Mouse (Mus musculus): ENCODE data around the gene Fhl2.
"Not testable (repeated sequence)": the region's sequence is repeated elsewhere in the genome, so short reads cannot be mapped to it uniquely, and the experiment has no call there.

Fhl2 gene

DNA sequence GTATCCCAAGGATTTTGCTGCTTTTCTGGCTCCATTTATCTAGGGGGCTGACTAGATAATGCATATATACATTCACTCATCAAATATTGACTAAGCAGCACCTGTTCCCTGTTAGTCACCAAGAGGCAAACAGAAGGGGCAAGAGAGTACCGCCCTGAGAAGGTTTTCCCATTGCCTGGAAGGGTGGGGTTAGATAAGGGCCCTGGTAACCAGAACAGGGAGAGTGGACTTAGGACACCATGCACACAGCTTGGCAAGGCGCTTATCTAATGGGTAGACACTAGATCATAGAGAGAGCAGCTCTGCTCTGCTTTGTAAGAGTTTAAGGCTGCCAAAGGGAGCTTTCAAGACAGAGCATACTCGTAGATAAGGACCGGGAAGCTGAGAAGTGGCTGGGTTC, 44.2 kb downstream of the Fhl2 start:
- no peak for DNase-seq (ENCODE audit: low spot score in 2 of 2)

- no peak for DNase-seq (ENCODE audit: low spot score in 2 of 2)
Observed at GRCm38 (mm10) chr1:43150225-43150624, 46.6 kb downstream of the Fhl2 start.

GRCm38 (mm10) chr1:43147474-43147873, 49.3 kb downstream of the Fhl2 start:
- no peak for DNase-seq (ENCODE audit: low spot score in 2 of 2)

DNA sequence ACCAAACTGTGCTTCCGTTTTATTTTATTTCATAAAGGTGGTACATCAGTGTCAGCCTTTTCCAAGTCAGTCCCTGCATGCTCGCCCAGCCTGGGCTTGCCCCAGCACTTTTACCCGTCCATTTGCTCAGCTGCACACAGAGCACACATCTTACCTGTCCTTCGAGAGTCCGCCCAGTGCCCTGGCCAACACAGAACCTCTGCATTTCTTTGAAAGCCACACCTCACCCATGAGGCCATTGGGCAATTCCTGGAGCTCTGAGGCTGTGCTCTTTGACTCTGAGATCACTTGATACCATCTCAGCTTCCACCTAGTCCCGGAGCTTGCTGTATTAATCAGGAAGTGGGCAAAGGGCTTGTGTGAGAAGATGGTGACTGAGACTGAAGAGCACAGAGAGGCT, 51.4 kb downstream of the Fhl2 start:
- no peak for DNase-seq (ENCODE audit: low spot score in 2 of 2)

- no peak for DNase-seq (ENCODE audit: low spot score in 2 of 2)
Observed at GRCm38 (mm10) chr1:43144338-43144906, 52.4 kb downstream of the Fhl2 start.

GRCm38 (mm10) chr1:43143791-43144190, 53.0 kb downstream of the Fhl2 start:
- DNase-seq (ENCODE audit: low spot score in 2 of 2), result no peak

GRCm38 (mm10) chr1:43143284-43143683, 53.5 kb downstream of the Fhl2 start:
- peak; percentile 26 to 48 for DNase-seq (ENCODE audit: low spot score in 2 of 2)

- DNase-seq (ENCODE audit: low spot score in 2 of 2), result no peak
Observed at GRCm38 (mm10) chr1:43142849-43143248, 53.9 kb downstream of the Fhl2 start.

DNA sequence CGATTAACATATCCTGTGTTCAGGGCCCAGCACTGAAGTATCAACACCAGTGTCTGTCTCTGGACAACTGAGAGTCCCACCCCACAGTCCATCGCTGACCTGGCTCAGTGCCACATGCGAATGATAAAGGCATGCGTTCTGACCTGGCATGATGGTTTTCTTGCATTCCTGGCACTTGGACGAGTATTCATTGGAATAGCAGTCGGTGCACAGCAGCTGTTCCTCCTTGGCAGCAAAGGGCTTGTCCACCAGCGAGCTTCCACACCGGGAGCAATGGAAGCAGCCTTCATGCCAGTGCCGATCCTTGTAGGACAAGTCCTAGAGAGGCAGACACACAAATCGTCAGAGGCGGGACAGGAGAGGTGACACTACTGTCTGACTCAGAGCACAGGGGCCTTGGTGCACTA, 55.2 kb downstream of the Fhl2 start:
- DNase-seq (ENCODE audit: low spot score in 2 of 2), result peak in 1 of 2 experiments; percentile 28

DNA sequence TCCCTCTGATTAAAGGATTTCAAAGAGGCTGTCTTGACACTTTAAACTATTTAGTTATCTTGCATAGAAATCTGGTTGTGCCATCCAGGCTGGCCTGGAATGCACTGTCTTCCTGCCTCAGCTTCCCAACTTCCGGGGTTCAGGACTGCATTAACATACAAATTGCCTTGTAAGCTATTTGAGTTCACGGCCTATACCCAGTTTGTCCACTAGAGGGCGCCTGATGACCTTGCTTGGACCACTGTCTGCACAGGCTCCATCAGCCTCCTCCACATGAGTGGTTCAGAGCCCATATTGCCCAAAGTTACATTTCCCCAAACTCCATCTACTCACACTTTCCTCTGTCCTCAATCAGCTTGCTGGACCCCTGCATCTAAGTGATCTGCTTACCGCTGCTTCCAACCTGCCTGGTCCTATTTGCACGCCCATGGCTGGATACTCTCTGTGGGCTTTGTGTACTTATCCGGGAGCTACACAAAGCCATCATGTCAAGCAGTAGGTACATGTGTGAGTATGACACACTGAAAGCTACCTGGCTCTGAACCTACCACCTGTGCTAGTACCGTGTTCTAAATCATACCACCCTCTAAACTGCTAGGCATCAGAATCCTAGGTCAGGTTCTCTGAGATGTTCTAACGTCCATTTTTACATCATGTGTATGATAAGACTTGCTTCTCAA, 57.1 kb downstream of the Fhl2 start:
- peak; percentile 91 for DNase-seq (ENCODE audit: low spot score in 2 of 2)

- no peak for DNase-seq (ENCODE audit: low spot score in 2 of 2)
Observed at GRCm38 (mm10) chr1:43138268-43138812, 58.4 kb downstream of the Fhl2 start.

- DNase-seq (ENCODE audit: low spot score in 2 of 2), result peak; percentile 59 to 63
Observed at GRCm38 (mm10) chr1:43137334-43137733, 59.5 kb downstream of the Fhl2 start.

GRCm38 (mm10) chr1:43136488-43137029, 60.2 kb downstream of the Fhl2 start:
- not testable (repeated sequence) for DNase-seq (ENCODE audit: low spot score in 2 of 2)

DNA sequence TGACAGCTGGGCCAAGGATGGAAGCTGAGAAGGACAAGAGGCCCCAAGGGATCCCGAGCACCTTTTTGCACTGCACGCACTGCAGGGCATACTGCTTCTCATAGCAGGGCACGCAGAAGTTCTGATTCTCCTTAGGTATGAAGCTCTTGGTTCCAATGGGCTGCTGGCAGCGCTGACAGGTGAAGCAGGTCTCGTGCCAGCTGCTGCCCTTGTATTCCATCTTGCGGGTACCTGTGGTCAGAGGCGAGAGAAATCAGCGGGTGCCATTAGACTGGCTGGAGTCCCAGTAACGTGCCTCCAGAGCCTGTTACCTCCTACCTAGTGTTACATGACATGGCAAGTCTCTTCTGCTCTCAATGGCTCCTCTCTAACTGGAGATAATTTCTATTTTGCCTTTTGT, 65.2 kb downstream of the Fhl2 start:
- DNase-seq (ENCODE audit: low spot score in 2 of 2), result no peak

DNA sequence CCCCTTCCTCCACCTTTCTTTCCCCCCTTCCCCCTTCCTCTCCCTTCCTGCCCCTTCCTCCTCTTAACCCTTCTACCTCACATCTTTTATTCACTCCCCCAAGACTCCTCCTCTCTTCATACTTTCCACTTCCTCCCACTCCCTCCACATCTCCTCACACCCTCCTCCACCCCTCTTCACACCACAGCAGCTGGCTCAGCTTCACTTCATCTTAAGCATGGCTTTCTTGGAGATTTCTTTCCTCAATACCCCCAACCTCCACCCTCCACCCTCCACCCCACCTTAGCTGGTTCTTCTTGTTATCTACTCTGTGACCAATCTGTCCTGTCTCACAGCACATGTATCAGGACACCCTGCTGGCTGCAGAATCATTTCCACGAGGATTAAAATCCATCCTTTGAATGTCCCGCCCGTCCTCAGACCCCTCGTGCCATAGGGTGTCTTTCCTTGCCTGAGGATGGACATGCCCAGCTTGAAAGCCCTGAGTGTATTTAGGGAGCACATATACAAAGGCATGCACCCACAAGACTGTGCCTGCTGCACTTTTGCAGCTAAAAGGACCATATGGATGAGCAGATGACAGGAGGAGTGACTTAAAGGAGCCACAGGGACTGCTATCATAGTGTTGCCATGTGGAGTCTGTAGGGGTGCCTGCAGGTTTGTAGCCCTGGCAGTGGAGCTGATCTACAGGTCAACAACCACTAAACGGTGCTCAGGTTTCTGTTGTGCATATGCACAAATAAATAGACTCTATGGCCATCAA, 66.4 kb downstream of the Fhl2 start:
- DNase-seq (ENCODE audit: low spot score in 2 of 2), result no peak

GRCm38 (mm10) chr1:43127820-43128610, 68.8 kb downstream of the Fhl2 start:
- no peak for DNase-seq (ENCODE audit: low spot score in 2 of 2)

- DNase-seq (ENCODE audit: low spot score in 2 of 2), result no peak
Observed at GRCm38 (mm10) chr1:43127196-43127595, 69.6 kb downstream of the Fhl2 start.

GRCm38 (mm10) chr1:43124726-43125125, 72.1 kb downstream of the Fhl2 start:
- no peak for DNase-seq (ENCODE audit: low spot score in 2 of 2)

GRCm38 (mm10) chr1:43122616-43123015, 74.2 kb downstream of the Fhl2 start:
- no peak for DNase-seq (ENCODE audit: low spot score in 2 of 2)

DNA sequence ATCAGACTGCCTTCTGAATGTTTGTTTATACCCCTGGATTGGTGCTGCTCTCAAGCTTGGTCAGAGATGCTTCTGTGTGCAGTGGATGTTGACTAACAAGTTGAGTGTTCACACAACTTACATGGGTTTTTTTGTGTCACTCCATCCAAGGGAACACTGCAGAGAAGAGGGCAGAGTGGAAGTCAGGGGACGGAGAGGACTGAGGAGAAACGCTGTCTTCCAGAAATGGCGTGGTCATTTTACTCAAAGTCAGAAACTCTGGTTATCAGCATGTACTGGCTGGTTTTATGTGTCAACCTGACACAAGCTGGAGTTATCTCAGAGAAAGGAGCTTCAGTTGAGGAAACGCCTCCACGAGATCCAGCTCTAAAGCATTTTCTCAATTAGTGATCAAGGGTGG, 75.8 kb downstream of the Fhl2 start:
- DNase-seq (ENCODE audit: low spot score in 2 of 2), result no peak

DNA sequence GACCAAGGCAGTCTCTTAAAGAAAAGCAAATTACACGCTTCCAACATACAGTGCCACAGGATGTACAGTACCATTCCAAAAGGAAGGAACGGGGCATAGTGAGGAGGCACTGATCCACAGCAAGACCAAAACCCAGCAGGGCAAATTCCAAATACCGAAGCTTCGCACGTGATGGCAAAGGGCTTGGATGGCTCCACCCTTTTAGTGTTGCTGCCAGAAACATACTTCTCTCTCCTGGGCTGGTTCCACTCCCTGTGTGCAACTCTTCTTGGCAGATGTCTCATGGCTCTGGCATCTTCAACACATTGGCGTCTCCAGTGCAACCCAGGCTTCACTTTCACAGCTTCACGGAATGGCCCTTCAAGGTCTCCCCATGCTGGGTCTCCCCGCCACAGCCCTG, 79.3 kb downstream of the Fhl2 start:
- no peak for DNase-seq (ENCODE audit: low spot score in 2 of 2)

DNA sequence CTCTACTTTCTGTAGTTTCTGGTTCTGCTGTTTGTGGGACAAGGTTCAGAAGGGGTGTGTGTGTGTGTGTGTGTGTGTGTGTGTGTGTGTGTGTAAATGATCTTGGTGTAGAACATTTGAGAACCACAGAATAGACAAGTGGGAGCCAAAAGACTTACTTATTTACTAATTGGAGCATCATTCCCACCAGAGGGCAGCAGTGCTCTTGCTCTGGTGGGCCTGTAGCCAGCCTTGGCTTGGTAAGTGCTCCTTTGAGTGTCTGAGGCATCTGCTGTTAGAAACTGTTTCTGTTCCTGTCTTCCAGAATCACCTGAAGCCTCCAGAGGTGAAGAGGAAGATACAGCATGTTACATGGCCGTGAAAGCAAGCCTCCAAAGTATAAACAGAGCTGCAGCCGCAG, 83.9 kb downstream of the Fhl2 start:
- DNase-seq (ENCODE audit: low spot score in 2 of 2), result peak; percentile 73 to 74

Data from right cerebral cortex, adult 2 months (tissue).